Mouse (Mus musculus) forelimb bud, embryonic 11.5 days (tissue): ENCODE measurements around the gene Tnik.

Experiments used
- DNase-seq: peaks from one replicate; pipeline ENCODE4 v3.0.0-alpha.2; 2012; ENCODE audit warnings: low read depth, low spot score

The Tnik gene

DNA sequence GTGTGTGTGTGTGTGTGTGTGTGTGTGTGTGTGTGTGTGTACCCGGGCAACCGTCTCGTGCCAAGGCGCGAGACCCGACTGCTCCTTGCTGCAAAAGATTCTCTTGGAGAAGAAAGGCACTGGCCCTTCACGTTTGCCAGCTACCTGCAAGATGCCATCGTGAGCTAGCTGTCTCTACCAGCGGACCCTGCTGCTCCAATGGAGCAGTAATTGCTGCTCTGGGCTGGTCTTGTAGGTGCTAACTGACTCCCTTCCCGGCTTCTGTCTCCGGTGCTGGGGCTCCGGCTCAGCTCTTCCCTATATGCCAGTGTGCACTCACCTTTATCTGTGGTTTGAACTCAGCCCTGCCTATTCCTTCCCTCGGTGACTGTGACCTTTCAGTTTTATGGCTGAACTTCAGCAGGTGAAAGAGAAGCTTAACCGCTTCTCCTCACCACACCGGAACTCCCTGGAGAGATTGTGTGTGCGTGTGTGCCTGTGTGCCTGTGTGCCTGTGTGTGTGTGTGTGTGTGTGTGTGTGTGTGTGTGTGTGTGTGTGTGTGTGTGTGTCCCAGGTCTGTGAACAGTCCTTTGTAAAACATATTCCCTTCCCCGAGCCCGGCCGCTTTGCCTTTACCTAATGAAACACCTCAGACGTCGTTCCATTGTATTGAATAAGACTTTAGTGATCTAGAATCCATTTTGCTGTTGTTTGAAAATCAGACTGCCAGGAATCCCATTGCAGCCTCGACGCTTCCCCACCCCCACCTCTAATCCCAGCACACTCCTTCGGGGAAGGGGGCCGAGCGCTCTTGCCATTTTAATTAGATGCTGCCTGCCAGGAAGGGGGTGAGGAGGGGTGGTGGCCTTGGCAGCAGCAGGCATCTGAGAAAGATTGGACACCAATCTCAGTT, 1.2 kb downstream of the Tnik start:
- peak; percentile 17 for DNase-seq

GRCm38 (mm10) chr3:28264841-28265150, 1.8 kb downstream of the Tnik start:
- no peak for DNase-seq

- DNase-seq = no peak
These were observed 2.2 kb downstream of the Tnik start for GRCm38 (mm10) chr3:28265183-28265582.

DNA sequence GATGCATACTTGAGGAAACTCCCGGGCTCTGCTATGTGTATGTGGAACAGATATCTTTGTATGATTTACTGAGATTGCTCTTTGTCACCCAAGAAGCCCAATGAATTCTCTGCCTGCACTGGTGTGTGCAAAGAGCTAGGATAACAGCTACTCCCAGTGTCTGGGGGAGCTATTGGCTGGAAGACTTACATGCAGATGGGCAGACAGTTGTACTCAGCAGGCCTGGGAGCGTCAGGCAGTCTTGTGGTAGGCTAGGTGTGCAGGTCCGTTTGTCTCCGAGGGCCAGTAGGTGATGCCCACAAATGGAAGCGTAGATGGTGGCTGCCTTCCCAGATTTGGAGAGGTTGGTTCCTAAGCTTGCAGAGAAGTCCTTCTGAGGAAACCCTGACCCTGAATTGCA, 2.6 kb downstream of the Tnik start:
- no peak for DNase-seq

DNA sequence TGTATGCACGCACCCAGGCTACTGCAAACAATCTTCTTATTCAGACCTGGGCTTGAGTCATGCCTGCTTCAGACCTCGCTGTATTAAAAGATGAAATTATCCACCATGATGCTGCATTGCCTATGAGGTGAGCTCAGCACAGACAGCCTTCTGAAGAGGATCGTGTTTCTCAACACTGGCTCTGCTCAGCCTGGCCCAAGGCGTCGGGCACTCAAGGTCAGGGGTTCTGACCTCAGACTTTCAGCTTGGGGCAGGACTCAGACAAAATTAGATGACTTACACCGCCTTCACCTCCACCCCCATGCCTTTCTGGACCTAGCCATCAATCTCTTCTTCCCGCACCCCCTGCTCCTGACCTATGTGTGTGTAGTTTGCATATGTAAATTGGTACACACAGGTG, 4.2 kb downstream of the Tnik start:
- no peak for DNase-seq

DNA sequence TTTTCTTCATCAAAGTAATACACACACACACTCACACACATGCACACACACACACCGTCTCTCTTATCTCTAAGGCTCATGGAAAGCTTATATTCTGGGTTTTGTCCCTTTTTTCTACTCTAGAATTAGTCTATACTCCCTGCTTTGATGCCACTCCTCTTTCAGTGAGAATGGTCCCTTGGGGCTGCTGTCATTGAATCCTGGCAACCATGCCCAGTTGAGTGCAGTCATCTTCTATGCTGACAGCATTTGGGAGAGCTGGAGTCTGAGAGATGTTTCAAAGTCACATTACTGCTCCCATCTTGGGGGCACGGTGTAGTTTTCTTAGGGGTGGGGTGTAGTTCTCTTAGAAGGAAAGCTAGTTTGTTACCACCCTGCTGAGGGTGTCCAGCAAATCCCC, 6.7 kb downstream of the Tnik start:
- DNase-seq = no peak

DNA sequence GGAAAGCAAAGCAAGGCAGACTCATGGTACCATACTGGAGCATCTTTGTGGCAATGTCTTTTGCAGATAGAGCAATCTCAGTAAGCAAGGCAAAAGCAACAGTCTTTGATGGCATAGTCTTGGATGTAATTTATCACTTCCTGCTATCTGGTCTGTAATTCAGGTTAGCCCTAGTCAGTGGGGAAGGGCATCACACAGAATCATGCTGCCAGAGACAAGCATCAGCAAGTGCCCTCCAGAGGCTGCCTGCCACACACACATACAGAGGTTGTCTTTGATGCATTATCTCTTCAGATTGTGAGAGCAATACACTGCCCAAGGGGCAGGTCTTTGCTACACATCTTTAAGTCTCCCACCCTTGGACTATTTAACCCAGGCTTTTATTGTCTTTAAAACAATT, 8.9 kb downstream of the Tnik start:
- DNase-seq = no peak

- no peak for DNase-seq
These were observed 11.7 kb downstream of the Tnik start for GRCm38 (mm10) chr3:28274763-28275162.

- no peak for DNase-seq
These were observed 26.7 kb downstream of the Tnik start for GRCm38 (mm10) chr3:28289693-28290092.

DNA sequence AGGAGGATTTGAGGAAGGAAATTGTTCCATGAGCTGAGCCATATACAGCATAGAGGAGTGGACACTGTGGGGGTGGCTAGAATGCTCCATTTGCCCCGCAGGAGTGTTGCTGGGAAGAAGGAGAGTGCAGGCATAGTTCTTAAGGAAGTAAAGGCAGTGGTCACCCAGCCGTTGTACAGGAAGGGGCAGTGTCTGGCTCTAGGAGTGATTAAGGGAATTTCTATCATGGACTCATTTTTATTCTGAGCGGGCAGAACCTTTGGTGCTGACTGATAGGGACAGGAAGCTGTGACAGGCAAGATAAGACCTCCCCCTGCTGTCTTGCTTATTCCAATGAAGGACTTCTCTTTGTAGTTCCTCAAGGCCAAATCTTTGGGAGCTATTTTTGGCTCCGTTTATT, 38.4 kb downstream of the Tnik start:
- no peak for DNase-seq

GRCm38 (mm10) chr3:28303915-28304314, 40.9 kb downstream of the Tnik start:
- DNase-seq = no peak

- DNase-seq = no peak
These were observed 43.8 kb downstream of the Tnik start for GRCm38 (mm10) chr3:28306852-28307251.

DNA sequence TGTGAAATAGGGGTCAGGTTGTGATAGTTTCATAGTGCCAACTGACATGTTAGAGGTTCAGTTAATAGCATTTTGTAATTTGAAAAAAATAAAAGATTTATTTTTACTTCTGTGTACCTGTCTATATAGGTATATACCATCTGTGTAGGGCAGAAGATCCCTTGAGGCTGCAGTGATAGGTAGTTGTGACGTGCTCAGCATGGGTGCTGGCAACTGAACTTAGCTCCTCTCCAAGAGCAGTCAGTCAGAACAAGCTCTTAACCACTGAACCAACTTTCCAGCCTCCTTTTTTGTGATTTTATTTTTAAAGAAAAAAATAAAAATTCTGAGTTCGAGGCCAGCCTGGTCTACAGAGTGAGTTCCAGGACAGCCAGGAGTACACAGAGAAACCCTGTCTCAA, 51.4 kb downstream of the Tnik start:
- DNase-seq = no peak

DNA sequence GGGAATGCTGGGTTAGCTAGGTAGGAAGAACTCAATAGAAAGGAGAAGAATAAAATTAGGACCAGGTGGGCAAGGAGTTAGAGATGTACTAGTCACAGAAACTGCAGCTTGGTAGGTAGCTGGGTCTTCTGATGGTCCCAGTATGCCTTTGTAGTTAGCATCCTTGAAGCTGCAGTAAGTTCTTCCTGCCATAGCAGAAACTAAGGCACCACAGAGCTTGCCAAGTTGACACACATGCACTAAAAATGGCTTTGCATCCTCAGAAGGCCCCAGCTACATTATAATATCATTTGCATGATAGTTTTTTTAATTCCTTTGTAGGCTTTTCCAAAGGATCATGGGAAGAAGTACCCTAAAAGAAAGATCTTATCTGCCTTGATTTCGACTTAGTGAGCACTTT, 54.3 kb downstream of the Tnik start:
- DNase-seq = no peak

GRCm38 (mm10) chr3:28321635-28322034, 58.6 kb downstream of the Tnik start:
- DNase-seq = no peak

- DNase-seq = no peak
These were observed 62.7 kb downstream of the Tnik start for GRCm38 (mm10) chr3:28325613-28326233.

- no peak for DNase-seq
These were observed 69.3 kb downstream of the Tnik start for GRCm38 (mm10) chr3:28332316-28332715.

- peak; percentile 10 for DNase-seq
These were observed 70.9 kb downstream of the Tnik start for GRCm38 (mm10) chr3:28333869-28334268.

- no peak for DNase-seq
These were observed 71.5 kb downstream of the Tnik start for GRCm38 (mm10) chr3:28334547-28334946.

GRCm38 (mm10) chr3:28340071-28340470, 77.1 kb downstream of the Tnik start:
- no peak for DNase-seq

DNA sequence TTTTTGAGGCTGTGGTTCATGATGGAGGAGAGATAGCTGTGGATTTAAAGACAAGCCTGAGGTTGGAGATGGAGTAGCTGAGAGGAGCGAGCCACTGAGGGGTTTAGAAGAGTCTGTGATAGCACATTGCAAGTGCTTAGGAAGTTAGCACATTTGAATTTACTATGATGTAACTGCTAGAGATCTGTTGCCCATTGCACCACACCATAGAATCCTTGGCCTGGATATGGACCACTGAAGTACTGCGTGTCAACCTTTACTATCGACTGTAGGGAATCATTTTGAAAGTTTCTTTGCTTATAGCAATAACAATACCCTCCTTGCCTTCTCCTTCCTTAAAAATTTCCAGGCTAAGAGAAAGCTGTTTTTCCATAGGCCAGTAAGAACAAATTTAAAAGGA, 80.2 kb downstream of the Tnik start:
- no peak for DNase-seq

DNA sequence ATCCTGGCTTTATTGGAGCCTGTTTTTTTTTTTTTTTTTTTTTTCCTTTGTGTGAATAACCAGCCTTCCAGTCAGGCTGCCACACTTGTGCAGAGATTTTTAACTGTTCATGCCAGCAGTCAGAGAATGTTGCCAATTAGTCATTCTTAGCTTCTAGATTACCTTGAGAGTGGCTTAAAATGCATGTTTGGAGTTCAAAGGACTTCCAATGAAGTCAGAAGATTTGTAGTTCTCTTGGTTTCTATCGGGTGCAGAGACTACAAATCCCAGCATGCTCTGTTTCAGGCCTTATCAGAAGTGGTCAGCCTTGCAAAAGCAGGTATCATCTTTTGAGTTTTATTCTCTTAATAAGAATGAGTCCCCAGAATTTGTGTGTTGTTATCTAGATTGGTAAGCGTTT, 80.6 kb downstream of the Tnik start:
- DNase-seq = no peak

DNA sequence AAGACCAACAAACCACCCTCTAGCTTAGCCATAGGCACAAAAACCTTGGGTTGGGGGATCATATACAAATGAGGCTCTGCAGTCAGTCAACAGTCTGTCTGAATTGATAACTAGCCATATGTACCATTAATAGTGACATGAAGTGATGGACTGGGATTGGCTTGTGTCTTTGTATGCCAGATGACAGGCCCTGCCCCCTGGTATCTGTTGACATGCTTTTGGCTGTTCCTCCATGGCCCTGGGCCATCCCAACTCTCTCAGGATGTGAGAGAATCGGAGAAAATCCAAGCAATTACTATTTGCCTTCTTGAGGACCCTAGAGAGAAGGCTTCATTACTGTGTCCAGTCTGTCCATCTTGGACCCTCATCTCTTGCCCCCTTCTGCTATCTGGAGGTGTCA, 82.4 kb downstream of the Tnik start:
- no peak for DNase-seq
